Mouse (Mus musculus): Measurements from ENCODE around the gene Tmem132d. TPM values are rescaled to one million over a fixed set of nuclear protein-coding genes. Genes with fewer than 3 reads are reported as not detected.

The Tmem132d gene
- polyA plus RNA-seq, 1 experiment: not detected

DNA sequence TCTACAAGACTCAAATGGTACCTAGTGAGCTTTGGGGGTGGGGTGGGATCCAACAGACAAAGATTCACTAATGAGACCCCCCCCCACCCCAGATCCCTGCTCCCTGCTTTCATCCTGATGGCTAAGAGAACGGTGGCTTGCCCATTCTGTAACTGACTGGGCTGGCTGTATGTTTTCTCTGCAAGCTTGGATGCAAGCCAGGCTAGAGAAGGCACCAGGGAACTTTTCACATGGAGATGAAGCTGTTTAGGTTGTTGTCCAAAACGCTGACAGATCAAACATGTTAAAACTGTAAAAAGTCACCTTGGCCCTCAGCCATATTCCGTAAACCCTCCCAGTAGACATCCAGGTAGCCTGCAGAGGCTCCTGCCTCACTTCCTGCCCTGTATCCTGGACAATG is 313.7 kb downstream of the Tmem132d start:
- Histone ChIP-seq H3K4me1 (ENCODE audit: control insufficient read depth, insufficient read depth, low read length) (no peaks in the 10 kb centered on the region), H3K4me3 (ENCODE audit: insufficient read depth, low read length) (no peak overlapping the region), H3K27ac (ENCODE audit: insufficient read depth, low read depth, low read length) (no peak overlapping the region)
- no peak for TF ChIP-seq POLR2A (IDR thresholded peaks at IDR 0.05; ENCODE audit: borderline replicate concordance, low read depth, low read length)
- TF ChIP-seq CTCF (IDR thresholded peaks at IDR 0.05; ENCODE audit: low read depth, low read length): no peak

- H3K4me3 ChIP-seq (ENCODE audit: insufficient read depth, low read length): no peak overlapping the region
- H3K27ac ChIP-seq (ENCODE audit: insufficient read depth, low read depth, low read length): no peak overlapping the region
- no peaks in the 10 kb centered on the region for H3K4me1 ChIP-seq (ENCODE audit: control insufficient read depth, insufficient read depth, low read length)
- TF ChIP-seq POLR2A (IDR thresholded peaks at IDR 0.05; ENCODE audit: borderline replicate concordance, low read depth, low read length) (no peak), CTCF (IDR thresholded peaks at IDR 0.05; ENCODE audit: low read depth, low read length) (no peak)
Observed at GRCm38 (mm10) chr5:128113107-128113506, 319.8 kb downstream of the Tmem132d start.

DNA sequence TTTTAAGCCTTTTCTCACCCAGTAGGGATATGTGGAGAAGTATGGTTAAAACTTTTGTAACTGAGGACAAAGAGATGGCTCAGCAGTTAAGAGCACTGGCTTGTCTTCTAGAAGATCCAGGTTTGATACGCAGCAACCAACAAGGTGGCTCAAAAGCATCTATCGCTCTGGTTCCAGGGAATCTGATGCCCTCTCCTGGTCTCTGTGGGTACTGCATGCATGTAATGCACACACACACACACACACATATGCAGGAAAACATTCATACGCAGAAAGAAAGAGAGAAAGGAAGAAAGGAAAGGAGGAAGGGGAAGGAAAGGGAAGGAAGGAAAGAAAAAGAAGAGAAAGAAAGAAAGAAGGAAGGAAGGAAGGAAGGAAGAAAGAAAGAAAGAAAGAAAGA is 320.4 kb downstream of the Tmem132d start:
- no peaks in the 10 kb centered on the region for H3K4me1 ChIP-seq (ENCODE audit: control insufficient read depth, insufficient read depth, low read length)
- TF ChIP-seq CTCF (IDR thresholded peaks at IDR 0.05; ENCODE audit: low read depth, low read length) (no peak), POLR2A (IDR thresholded peaks at IDR 0.05; ENCODE audit: borderline replicate concordance, low read depth, low read length) (no peak)
- no peak overlapping the region for H3K27ac ChIP-seq (ENCODE audit: insufficient read depth, low read depth, low read length)
- no peak overlapping the region for H3K4me3 ChIP-seq (ENCODE audit: insufficient read depth, low read length)

DNA sequence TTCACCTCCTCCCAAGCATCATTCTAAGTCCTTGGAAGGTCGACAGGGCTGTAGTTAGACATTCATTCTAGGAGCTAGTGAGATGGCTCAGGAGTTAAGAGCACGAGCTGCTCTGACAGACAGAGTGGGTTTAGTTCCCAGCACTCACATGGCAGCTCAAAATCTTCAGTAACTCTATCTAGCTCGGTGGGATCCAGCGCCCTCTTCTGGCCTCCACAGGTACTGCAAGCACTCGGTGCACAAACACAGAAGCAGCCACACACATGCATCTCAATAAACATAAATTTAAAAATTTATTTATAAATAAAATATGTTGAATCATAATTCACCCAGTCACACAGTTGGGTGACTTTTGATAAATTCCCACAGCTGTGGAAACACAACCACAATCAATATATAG is 321.2 kb downstream of the Tmem132d start:
- H3K4me1 ChIP-seq (ENCODE audit: control insufficient read depth, insufficient read depth, low read length): no peaks in the 10 kb centered on the region
- no peak overlapping the region for H3K4me3 ChIP-seq (ENCODE audit: insufficient read depth, low read length)
- no peak overlapping the region for H3K27ac ChIP-seq (ENCODE audit: insufficient read depth, low read depth, low read length)
- no peak for TF ChIP-seq CTCF (IDR thresholded peaks at IDR 0.05; ENCODE audit: low read depth, low read length)

GRCm38 (mm10) chr5:128102556-128102955 is 330.3 kb downstream of the Tmem132d start:
- no peak overlapping the region for H3K27ac ChIP-seq (ENCODE audit: insufficient read depth, low read depth, low read length)
- no peaks in the 10 kb centered on the region for H3K4me1 ChIP-seq (ENCODE audit: control insufficient read depth, insufficient read depth, low read length)
- no peak overlapping the region for H3K4me3 ChIP-seq (ENCODE audit: insufficient read depth, low read length)
- TF ChIP-seq CTCF (IDR thresholded peaks at IDR 0.05; ENCODE audit: low read depth, low read length) (no peak), POLR2A (IDR thresholded peaks at IDR 0.05; ENCODE audit: borderline replicate concordance, low read depth, low read length) (no peak)

- H3K4me1 ChIP-seq (ENCODE audit: control insufficient read depth, insufficient read depth, low read length): no peaks in the 10 kb centered on the region
- no peak overlapping the region for H3K27ac ChIP-seq (ENCODE audit: insufficient read depth, low read depth, low read length)
- TF ChIP-seq CTCF (IDR thresholded peaks at IDR 0.05; ENCODE audit: low read depth, low read length) (no peak), POLR2A (IDR thresholded peaks at IDR 0.05; ENCODE audit: borderline replicate concordance, low read depth, low read length) (no peak)
- no peak overlapping the region for H3K4me3 ChIP-seq (ENCODE audit: insufficient read depth, low read length)
Observed at GRCm38 (mm10) chr5:128100331-128100730, 332.5 kb downstream of the Tmem132d start.

DNA sequence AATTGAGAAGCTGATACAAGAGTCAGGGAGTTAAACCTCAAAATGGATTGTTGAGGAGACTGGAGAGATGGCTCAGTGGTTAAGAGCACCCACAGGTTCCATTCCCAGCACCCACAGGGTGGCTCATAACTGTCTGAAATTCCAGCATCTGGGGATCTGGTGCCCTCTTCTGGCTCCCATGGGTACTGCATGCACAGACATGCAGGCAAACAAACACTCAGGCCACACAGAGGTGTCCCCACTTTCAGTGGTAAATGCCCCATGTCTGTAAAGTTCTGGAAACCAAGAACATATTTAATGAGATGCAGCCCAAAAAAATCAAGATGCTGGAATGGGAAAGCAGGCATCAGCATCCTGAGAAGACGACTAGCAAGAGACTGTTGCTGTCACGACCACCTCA is 333.4 kb downstream of the Tmem132d start:
- no peak for TF ChIP-seq CTCF (IDR thresholded peaks at IDR 0.05; ENCODE audit: low read depth, low read length)
- no peak for TF ChIP-seq POLR2A (IDR thresholded peaks at IDR 0.05; ENCODE audit: borderline replicate concordance, low read depth, low read length)
- H3K4me1 ChIP-seq (ENCODE audit: control insufficient read depth, insufficient read depth, low read length): no peaks in the 10 kb centered on the region
- no peak overlapping the region for H3K27ac ChIP-seq (ENCODE audit: insufficient read depth, low read depth, low read length)
- no peak overlapping the region for H3K4me3 ChIP-seq (ENCODE audit: insufficient read depth, low read length)

DNA sequence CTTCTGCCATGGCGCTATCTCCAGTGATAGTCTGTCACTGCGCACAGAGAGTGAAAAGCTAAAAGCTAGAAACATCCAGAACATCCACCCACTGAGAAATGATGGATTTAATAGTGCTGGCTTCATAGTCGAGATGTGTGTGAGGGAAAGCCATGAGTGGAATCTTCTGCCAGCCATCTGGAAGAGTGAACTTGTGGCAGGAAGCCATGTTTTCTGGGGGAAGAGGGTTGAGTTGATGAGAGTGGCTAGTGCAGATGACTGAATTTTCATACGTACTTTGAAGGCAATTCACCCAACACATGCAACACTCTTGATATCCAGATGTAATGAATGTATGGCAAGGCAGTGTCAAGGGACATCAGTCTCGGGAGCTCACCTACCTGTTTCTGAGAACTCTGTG is 342.3 kb downstream of the Tmem132d start:
- TF ChIP-seq POLR2A (IDR thresholded peaks at IDR 0.05; ENCODE audit: borderline replicate concordance, low read depth, low read length) (no peak), CTCF (IDR thresholded peaks at IDR 0.05; ENCODE audit: low read depth, low read length) (no peak)
- no peak overlapping the region for H3K27ac ChIP-seq (ENCODE audit: insufficient read depth, low read depth, low read length)
- H3K4me1 ChIP-seq (ENCODE audit: control insufficient read depth, insufficient read depth, low read length): no peaks in the 10 kb centered on the region
- no peak overlapping the region for H3K4me3 ChIP-seq (ENCODE audit: insufficient read depth, low read length)

DNA sequence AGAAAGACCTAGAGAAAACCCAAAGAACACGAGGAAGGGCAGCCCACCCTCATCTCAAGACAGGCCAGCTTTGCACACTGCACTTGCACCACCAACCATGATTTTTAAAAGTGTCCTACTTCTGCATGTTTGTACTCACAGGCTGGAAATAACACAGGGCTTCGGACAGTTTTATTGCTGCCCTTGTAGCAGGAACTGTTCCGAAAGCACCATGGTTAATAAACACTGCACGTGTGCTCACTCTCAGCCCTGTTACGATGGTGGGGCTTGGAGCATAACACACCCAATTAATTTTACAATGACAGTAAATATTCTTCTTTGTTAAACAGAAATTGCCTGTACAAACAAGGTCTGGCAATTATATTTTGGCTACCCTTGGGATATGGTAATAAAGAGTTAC is 357.4 kb downstream of the Tmem132d start:
- no peak for TF ChIP-seq CTCF (IDR thresholded peaks at IDR 0.05; ENCODE audit: low read depth, low read length)
- TF ChIP-seq POLR2A (IDR thresholded peaks at IDR 0.05; ENCODE audit: borderline replicate concordance, low read depth, low read length): no peak
- Histone ChIP-seq H3K4me3 (ENCODE audit: insufficient read depth, low read length) (no peak overlapping the region), H3K4me1 (ENCODE audit: control insufficient read depth, insufficient read depth, low read length) (no peaks in the 10 kb centered on the region), H3K27ac (ENCODE audit: insufficient read depth, low read depth, low read length) (no peak overlapping the region)

DNA sequence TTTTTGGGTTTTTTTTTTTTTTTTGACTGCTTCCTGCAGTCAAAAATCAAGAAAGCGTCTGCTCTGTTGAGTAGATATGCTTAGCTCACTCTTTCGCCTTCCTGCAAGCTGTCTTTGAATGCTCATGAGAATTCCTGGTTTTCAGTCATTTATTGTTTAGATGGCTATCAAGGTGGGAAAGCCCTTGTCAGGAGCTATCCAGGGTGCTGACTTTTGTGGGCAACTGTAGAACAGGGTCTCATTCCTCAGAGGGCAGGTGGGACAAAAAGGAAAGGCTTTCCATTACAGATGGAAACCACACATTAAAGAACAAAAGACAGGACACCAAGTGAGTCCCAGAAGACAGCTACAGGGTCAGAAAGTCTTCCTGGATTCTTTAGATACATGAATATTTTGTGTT is 360.3 kb downstream of the Tmem132d start:
- Histone ChIP-seq H3K27ac (ENCODE audit: insufficient read depth, low read depth, low read length) (no peak overlapping the region), H3K4me3 (ENCODE audit: insufficient read depth, low read length) (no peak overlapping the region), H3K4me1 (ENCODE audit: control insufficient read depth, insufficient read depth, low read length) (no peaks in the 10 kb centered on the region)
- TF ChIP-seq CTCF (IDR thresholded peaks at IDR 0.05; ENCODE audit: low read depth, low read length) (no peak), POLR2A (IDR thresholded peaks at IDR 0.05; ENCODE audit: borderline replicate concordance, low read depth, low read length) (no peak)

DNA sequence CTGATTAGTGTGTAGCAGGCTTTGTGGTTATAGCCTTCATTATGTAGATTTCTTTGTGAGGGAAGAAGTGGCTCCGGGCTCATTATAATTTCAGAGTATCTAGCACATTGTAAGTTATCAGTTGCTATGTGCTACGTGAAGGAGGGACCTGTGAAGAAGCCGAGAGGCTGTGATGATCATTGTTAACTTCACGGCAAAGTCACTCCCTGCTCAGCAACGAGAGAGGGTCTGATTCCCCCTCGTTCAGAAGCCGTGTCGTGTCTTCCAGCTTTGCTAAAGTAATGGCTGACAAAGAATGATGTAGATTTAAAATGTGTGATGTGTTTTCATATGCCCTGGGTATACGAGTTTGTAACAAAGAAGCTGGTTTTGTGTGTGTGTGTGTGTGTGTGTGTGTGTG is 391.1 kb downstream of the Tmem132d start:
- TF ChIP-seq POLR2A (IDR thresholded peaks at IDR 0.05; ENCODE audit: borderline replicate concordance, low read depth, low read length) (no peak), CTCF (IDR thresholded peaks at IDR 0.05; ENCODE audit: low read depth, low read length) (no peak)

More for the DNA sequence above, 391.1 kb downstream of the Tmem132d start:
- no peak overlapping the region for H3K4me3 ChIP-seq (ENCODE audit: insufficient read depth, low read length)
- H3K27ac ChIP-seq (ENCODE audit: insufficient read depth, low read depth, low read length): no peak overlapping the region
- no peaks in the 10 kb centered on the region for H3K4me1 ChIP-seq (ENCODE audit: control insufficient read depth, insufficient read depth, low read length)

All from bone marrow macrophage, adult 2 months (primary cell).